Mouse (Mus musculus): ENCODE measurements around the gene Calm4. TPM values are rescaled to one million over a fixed set of nuclear protein-coding genes. Genes with fewer than 3 reads are reported as not detected.
"Not testable (repeated sequence)": the region's sequence is repeated elsewhere in the genome, so short reads cannot be mapped to it uniquely, and the experiment has no call there.

Gene Calm4
- total and polyA plus RNA-seq, 2 experiments: not detected

- WGBS: 66% methylated on average over 4 of the region's 4 CpGs
- Histone ChIP-seq H3K79me2 (ENCODE audit: control insufficient read depth, insufficient read depth, low read length) (no peaks in the 10 kb centered on the region), H3K4me3 (ENCODE audit: insufficient read depth, low read depth, low read length) (no peak overlapping the region), H3K27ac (replicated peaks; ENCODE audit: insufficient read depth, low read depth, low read length) (no peak overlapping the region), H3K4me1 (ENCODE audit: control insufficient read depth, insufficient read depth, low read length) (no peaks in the 10 kb centered on the region), H3K9ac (ENCODE audit: low read depth, low read length) (no peak overlapping the region), H3K27me3 (ENCODE audit: control insufficient read depth, insufficient read depth, low read length) (no peaks in the 10 kb centered on the region), H3K36me3 (ENCODE audit: control insufficient read depth, insufficient read depth, low read length) (no peaks in the 10 kb centered on the region)
- DNase-seq (ENCODE audit: extremely low read depth, low read depth, low spot score): no peak
- TF ChIP-seq CTCF (IDR thresholded peaks at IDR 0.05; ENCODE audit: low read depth, low read length) (no peak), POLR2A (IDR thresholded peaks at IDR 0.05; ENCODE audit: extremely low read depth, insufficient read depth, low read length) (no peak)
These were observed 15.5 kb upstream of the Calm4 start for GRCm38 (mm10) chr13:3822105-3822504.

- H3K9ac ChIP-seq (ENCODE audit: low read depth, low read length): no peak overlapping the region
- H3K79me2 ChIP-seq (ENCODE audit: control insufficient read depth, insufficient read depth, low read length): no peaks in the 10 kb centered on the region
- no peaks in the 10 kb centered on the region for H3K27me3 ChIP-seq (ENCODE audit: control insufficient read depth, insufficient read depth, low read length)
- no peaks in the 10 kb centered on the region for H3K36me3 ChIP-seq (ENCODE audit: control insufficient read depth, insufficient read depth, low read length)
- no peak overlapping the region for H3K27ac ChIP-seq (replicated peaks; ENCODE audit: insufficient read depth, low read depth, low read length)
- DNase-seq (ENCODE audit: extremely low read depth, low read depth, low spot score): no peak
- H3K4me3 ChIP-seq (ENCODE audit: insufficient read depth, low read depth, low read length): no peak overlapping the region
- no peaks in the 10 kb centered on the region for H3K4me1 ChIP-seq (ENCODE audit: control insufficient read depth, insufficient read depth, low read length)
- TF ChIP-seq CTCF (IDR thresholded peaks at IDR 0.05; ENCODE audit: low read depth, low read length): no peak
- TF ChIP-seq POLR2A (IDR thresholded peaks at IDR 0.05; ENCODE audit: extremely low read depth, insufficient read depth, low read length): no peak
These were observed 11.8 kb upstream of the Calm4 start for GRCm38 (mm10) chr13:3825726-3826125.

DNA sequence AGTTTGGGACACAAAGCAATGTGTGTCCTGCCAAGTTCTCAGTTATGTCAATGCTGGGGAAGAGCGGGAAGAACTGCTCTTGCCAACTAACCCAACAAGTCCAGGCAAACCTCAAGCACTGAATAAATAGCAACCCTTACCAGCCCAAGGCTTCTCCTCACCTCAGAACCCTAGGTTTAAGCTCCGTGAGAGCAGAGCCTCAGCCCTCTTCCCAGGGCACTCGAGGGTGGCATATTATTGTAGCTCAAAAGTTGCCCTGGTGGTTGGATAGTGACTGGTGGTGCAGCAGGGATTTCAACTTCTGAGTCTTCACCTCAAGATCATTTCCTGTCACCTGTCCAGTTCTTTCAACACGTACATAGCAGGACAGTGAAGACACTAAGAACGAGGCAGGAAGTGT is 6.0 kb upstream of the Calm4 start:
- no peak overlapping the region for H3K4me3 ChIP-seq (ENCODE audit: insufficient read depth, low read depth, low read length)
- H3K4me1 ChIP-seq (ENCODE audit: control insufficient read depth, insufficient read depth, low read length): no peaks in the 10 kb centered on the region
- no peak for DNase-seq (ENCODE audit: extremely low read depth, low read depth, low spot score)
- H3K79me2 ChIP-seq (ENCODE audit: control insufficient read depth, insufficient read depth, low read length): no peaks in the 10 kb centered on the region
- no peaks in the 10 kb centered on the region for H3K27me3 ChIP-seq (ENCODE audit: control insufficient read depth, insufficient read depth, low read length)
- no peak overlapping the region for H3K9ac ChIP-seq (ENCODE audit: low read depth, low read length)
- H3K27ac ChIP-seq (replicated peaks; ENCODE audit: insufficient read depth, low read depth, low read length): no peak overlapping the region
- WGBS: 76% methylated on average over 5 of the region's 5 CpGs
- TF ChIP-seq POLR2A (IDR thresholded peaks at IDR 0.05; ENCODE audit: extremely low read depth, insufficient read depth, low read length) (no peak), CTCF (IDR thresholded peaks at IDR 0.05; ENCODE audit: low read depth, low read length) (no peak)
- H3K36me3 ChIP-seq (ENCODE audit: control insufficient read depth, insufficient read depth, low read length): no peaks in the 10 kb centered on the region

DNA sequence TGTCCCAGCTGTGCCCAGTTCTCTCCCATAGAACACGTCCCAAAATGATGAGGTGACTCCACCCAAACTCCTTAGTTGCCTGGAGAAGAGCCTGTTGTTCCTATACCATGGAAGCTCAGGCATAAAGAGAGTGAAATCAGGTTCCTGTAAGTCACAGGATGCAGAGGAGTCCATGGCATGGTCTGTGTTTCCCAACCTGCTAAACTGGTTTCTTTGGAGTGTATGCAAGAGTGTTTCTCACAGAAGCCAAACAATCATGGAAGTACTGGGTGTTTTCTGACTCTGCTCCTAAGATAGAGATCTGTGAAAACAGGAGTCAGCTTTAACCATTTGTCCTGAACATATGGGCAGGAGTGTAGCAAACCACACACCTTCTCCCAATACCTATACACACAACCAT is 5.6 kb upstream of the Calm4 start:
- H3K9ac ChIP-seq (ENCODE audit: low read depth, low read length): no peak overlapping the region
- H3K27me3 ChIP-seq (ENCODE audit: control insufficient read depth, insufficient read depth, low read length): no peaks in the 10 kb centered on the region
- no peaks in the 10 kb centered on the region for H3K4me1 ChIP-seq (ENCODE audit: control insufficient read depth, insufficient read depth, low read length)
- no peaks in the 10 kb centered on the region for H3K36me3 ChIP-seq (ENCODE audit: control insufficient read depth, insufficient read depth, low read length)
- H3K79me2 ChIP-seq (ENCODE audit: control insufficient read depth, insufficient read depth, low read length): no peaks in the 10 kb centered on the region
- no peak overlapping the region for H3K27ac ChIP-seq (replicated peaks; ENCODE audit: insufficient read depth, low read depth, low read length)
- WGBS: 77% methylated on average over 1 of the region's 1 CpGs
- DNase-seq (ENCODE audit: extremely low read depth, low read depth, low spot score): no peak
- H3K4me3 ChIP-seq (ENCODE audit: insufficient read depth, low read depth, low read length): no peak overlapping the region
- TF ChIP-seq POLR2A (IDR thresholded peaks at IDR 0.05; ENCODE audit: extremely low read depth, insufficient read depth, low read length) (no peak), CTCF (IDR thresholded peaks at IDR 0.05; ENCODE audit: low read depth, low read length) (no peak)

DNA sequence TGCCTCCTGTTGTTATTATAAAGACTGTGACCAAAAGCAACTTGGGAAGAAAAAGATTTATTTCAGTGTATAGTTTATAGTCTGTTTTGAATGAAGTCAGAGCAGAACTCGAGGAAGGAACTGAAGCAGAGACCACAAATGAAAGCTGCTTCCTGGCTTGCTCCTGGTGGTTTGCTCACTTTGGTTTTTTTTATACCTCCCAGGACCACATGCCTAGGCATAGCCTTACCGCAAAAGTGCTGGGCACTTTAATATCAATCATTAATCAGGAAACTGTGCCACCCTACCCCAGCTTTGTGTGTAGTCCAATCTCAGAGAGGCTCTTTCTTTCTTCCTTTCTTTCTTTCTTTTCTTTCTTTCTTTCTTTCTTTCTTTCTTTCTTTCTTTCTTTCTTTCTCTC is 5.1 kb upstream of the Calm4 start:
- H3K27ac ChIP-seq (replicated peaks; ENCODE audit: insufficient read depth, low read depth, low read length): no peak overlapping the region
- no peaks in the 10 kb centered on the region for H3K27me3 ChIP-seq (ENCODE audit: control insufficient read depth, insufficient read depth, low read length)
- no peak for DNase-seq (ENCODE audit: extremely low read depth, low read depth, low spot score)
- H3K36me3 ChIP-seq (ENCODE audit: control insufficient read depth, insufficient read depth, low read length): no peaks in the 10 kb centered on the region
- no peak for TF ChIP-seq CTCF (IDR thresholded peaks at IDR 0.05; ENCODE audit: low read depth, low read length)
- H3K79me2 ChIP-seq (ENCODE audit: control insufficient read depth, insufficient read depth, low read length): no peaks in the 10 kb centered on the region
- WGBS: 44% methylated on average over 2 of the region's 2 CpGs
- no peak overlapping the region for H3K4me3 ChIP-seq (ENCODE audit: insufficient read depth, low read depth, low read length)
- H3K4me1 ChIP-seq (ENCODE audit: control insufficient read depth, insufficient read depth, low read length): no peaks in the 10 kb centered on the region
- no peak overlapping the region for H3K9ac ChIP-seq (ENCODE audit: low read depth, low read length)

DNA sequence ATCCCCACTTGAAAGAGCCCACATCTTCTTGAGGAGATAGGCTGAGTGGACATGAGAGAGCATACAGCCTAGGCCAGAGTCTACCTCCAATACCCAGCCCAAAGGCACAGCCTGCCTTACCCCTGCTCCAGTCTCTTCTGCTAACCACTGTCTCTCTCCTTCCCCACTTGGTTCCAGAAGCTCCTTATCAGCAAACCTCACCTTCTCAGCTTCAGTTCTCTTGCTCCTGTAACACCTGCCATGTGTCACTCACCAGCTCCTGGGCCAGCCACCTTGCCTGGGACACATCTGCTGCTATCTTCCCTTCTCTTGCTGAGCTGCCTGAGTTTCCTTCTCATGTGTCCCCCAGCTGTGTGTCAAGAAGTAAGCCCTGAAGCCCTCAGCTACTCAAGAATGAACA is 3.9 kb upstream of the Calm4 start:
- not testable (repeated sequence) for H3K27me3 ChIP-seq (ENCODE audit: control insufficient read depth, insufficient read depth, low read length); DNase-seq (ENCODE audit: extremely low read depth, low read depth, low spot score); H3K4me1 ChIP-seq (ENCODE audit: control insufficient read depth, insufficient read depth, low read length); H3K4me3 ChIP-seq (ENCODE audit: insufficient read depth, low read depth, low read length); H3K79me2 ChIP-seq (ENCODE audit: control insufficient read depth, insufficient read depth, low read length); H3K27ac ChIP-seq (replicated peaks; ENCODE audit: insufficient read depth, low read depth, low read length); H3K36me3 ChIP-seq (ENCODE audit: control insufficient read depth, insufficient read depth, low read length); H3K9ac ChIP-seq (ENCODE audit: low read depth, low read length)

GRCm38 (mm10) chr13:3840662-3841061 is 3.1 kb downstream of the Calm4 start:
- H3K79me2 ChIP-seq (ENCODE audit: control insufficient read depth, insufficient read depth, low read length): not testable (repeated sequence)

More at GRCm38 (mm10) chr13:3840662-3841061, 3.1 kb downstream of the Calm4 start:
- H3K9ac ChIP-seq (ENCODE audit: low read depth, low read length); H3K27ac ChIP-seq (replicated peaks; ENCODE audit: insufficient read depth, low read depth, low read length); H3K36me3 ChIP-seq (ENCODE audit: control insufficient read depth, insufficient read depth, low read length); DNase-seq (ENCODE audit: extremely low read depth, low read depth, low spot score); H3K4me1 ChIP-seq (ENCODE audit: control insufficient read depth, insufficient read depth, low read length); H3K27me3 ChIP-seq (ENCODE audit: control insufficient read depth, insufficient read depth, low read length); H3K4me3 ChIP-seq (ENCODE audit: insufficient read depth, low read depth, low read length): not testable (repeated sequence)

Data from liver, adult 2 months (tissue).